8 mouse cellular contexts compared by ENCODE assay signal in genomic region chr10:94426000-94426920, GRCm38 (mm10).
DNase-seq lines count a peak whose midpoint lies in the region; ATAC-seq and TF ChIP-seq lines count a peak whose summit lies in the region.

No protein-coding gene starts in this region.

- peak overlapping the region; percentile 58; the same call in 1 of the 2 replicates for H3K27ac ChIP-seq in embryonic facial prominence, embryonic 15.5 days (replicated peaks)
- no peak overlapping the region for H3K27ac ChIP-seq in heart, embryonic 11.5 days (ENCODE audit: low read depth, low read length)
- no peak overlapping the region for H3K27ac ChIP-seq in limb, embryonic 14.5 days (replicated peaks; ENCODE audit: low read depth, low read length)
- H3K27ac ChIP-seq in midbrain, postnatal 0 days (ENCODE audit: low read depth, low read length): 0 out of 2 replicates have a peak overlapping the region, but pooled peaks have one; percentile 6
- H3K27ac ChIP-seq in stomach, postnatal 0 days (replicated peaks): no peak overlapping the region

- peak; percentile 81 for DNase-seq in A20 (ENCODE audit: low read depth, low spot score)
- DNase-seq in adrenal gland, postnatal 10 days: peak; percentile 76
- DNase-seq in kidney, adult 9 months: peak; percentile 70
- peak; percentile 40 for DNase-seq in limb, embryonic 14.5 days (ENCODE audit: low spot score)
- peak; percentile 89 for DNase-seq in midbrain, postnatal 0 days (ENCODE audit: low spot score)
- DNase-seq in stomach, postnatal 0 days (ENCODE audit: low spot score): peak; percentile 72

- TF ChIP-seq EP300 in stomach, postnatal 0 days (optimal IDR thresholded peaks at IDR 0.05): no peak

- H3K36me3 ChIP-seq in embryonic facial prominence, embryonic 15.5 days: no peaks in the 10 kb centered on the region
- H3K36me3 ChIP-seq in heart, embryonic 11.5 days (ENCODE audit: control insufficient read depth, insufficient read depth, low read length): no peaks in the 10 kb centered on the region
- no peaks in the 10 kb centered on the region for H3K36me3 ChIP-seq in limb, embryonic 14.5 days (ENCODE audit: control insufficient read depth, insufficient read depth, low read length)
- no peaks in the 10 kb centered on the region for H3K36me3 ChIP-seq in midbrain, postnatal 0 days (ENCODE audit: insufficient read depth, low read length)
- no peaks in the 10 kb centered on the region for H3K36me3 ChIP-seq in stomach, postnatal 0 days (ENCODE audit: control insufficient read depth, insufficient read depth, low read length)

- TF ChIP-seq POLR2A in limb, embryonic 14.5 days (IDR thresholded peaks at IDR 0.05; ENCODE audit: borderline replicate concordance, extremely low read depth, insufficient read depth, insufficient read length): no peak

- peak overlapping the region; percentile 21; the same call in 1 of the 2 replicates for H3K4me2 ChIP-seq in embryonic facial prominence, embryonic 15.5 days (replicated peaks)
- H3K4me2 ChIP-seq in heart, embryonic 11.5 days: peak overlapping the region; percentile 19; the same call in 1 of the 2 replicates
- no peak overlapping the region for H3K4me2 ChIP-seq in limb, embryonic 14.5 days (replicated peaks; ENCODE audit: low read depth, low read length, severe bottlenecking)
- H3K4me2 ChIP-seq in midbrain, postnatal 0 days (ENCODE audit: low read depth, low read length, poor library complexity, severe bottlenecking): no peak overlapping the region
- H3K4me2 ChIP-seq in stomach, postnatal 0 days (replicated peaks; ENCODE audit: low read depth): peak overlapping the region; percentile 18

- H3K9ac ChIP-seq in embryonic facial prominence, embryonic 15.5 days: no peak overlapping the region
- no peak overlapping the region for H3K9ac ChIP-seq in heart, embryonic 11.5 days (ENCODE audit: low read depth, low read length)
- no peak overlapping the region for H3K9ac ChIP-seq in limb, embryonic 14.5 days (ENCODE audit: low read depth, low read length, severe bottlenecking)
- no peak overlapping the region for H3K9ac ChIP-seq in midbrain, postnatal 0 days (replicated peaks; ENCODE audit: low read length, poor library complexity, severe bottlenecking)
- H3K9ac ChIP-seq in stomach, postnatal 0 days (ENCODE audit: low read length): no peak overlapping the region

- 44% methylated on average over 12 of the region's 12 CpGs for WGBS in embryonic facial prominence, embryonic 15.5 days
- 51% methylated on average over 12 of the region's 12 CpGs for WGBS in heart, embryonic 11.5 days (ENCODE audit: insufficient replicate concordance)
- WGBS in limb, embryonic 14.5 days: 49% methylated on average over 12 of the region's 12 CpGs
- 44% methylated on average over 10 of the region's 12 CpGs for WGBS in midbrain, postnatal 0 days
- WGBS in stomach, postnatal 0 days: 27% methylated on average over 12 of the region's 12 CpGs

- H3K4me3 ChIP-seq in embryonic facial prominence, embryonic 15.5 days (replicated peaks): no peak overlapping the region
- H3K4me3 ChIP-seq in heart, embryonic 11.5 days (ENCODE audit: low read depth, low read length): no peak overlapping the region
- no peak overlapping the region for H3K4me3 ChIP-seq in limb, embryonic 14.5 days (replicated peaks; ENCODE audit: low read length)
- H3K4me3 ChIP-seq in midbrain, postnatal 0 days (ENCODE audit: low read depth, low read length): no peak overlapping the region
- H3K4me3 ChIP-seq in stomach, postnatal 0 days (ENCODE audit: low read depth, low read length): no peak overlapping the region

- ATAC-seq in embryonic facial prominence, embryonic 15.5 days (ENCODE audit: insufficient number of reproducible peaks, low FRiP score, low TSS enrichment, low read depth): peak; percentile 84
- ATAC-seq in heart, embryonic 11.5 days (replicated peaks; ENCODE audit: insufficient number of reproducible peaks, low FRiP score, low TSS enrichment): peak; percentile 42; the same call in 1 of the 2 replicates
- ATAC-seq in limb, embryonic 14.5 days (ENCODE audit: low FRiP score, low read depth): peak; percentile 60; the same call in 1 of the 2 replicates
- ATAC-seq in midbrain, postnatal 0 days (ENCODE audit: low FRiP score): peak; percentile 89
- ATAC-seq in stomach, postnatal 0 days (ENCODE audit: low FRiP score, low TSS enrichment): peak; percentile 85

- H3K4me1 ChIP-seq in embryonic facial prominence, embryonic 15.5 days: peaks cover 15% of the 10 kb centered on the region; the same call in 1 of the 2 replicates
- no peaks in the 10 kb centered on the region for H3K4me1 ChIP-seq in heart, embryonic 11.5 days (ENCODE audit: control insufficient read depth, insufficient read depth, low read length)
- peaks cover 2% of the 10 kb centered on the region; the same call in 1 of the 2 replicates for H3K4me1 ChIP-seq in limb, embryonic 14.5 days (ENCODE audit: control insufficient read depth, insufficient read depth, low read length)
- H3K4me1 ChIP-seq in midbrain, postnatal 0 days (ENCODE audit: insufficient read depth, low read length): no peaks in the 10 kb centered on the region
- H3K4me1 ChIP-seq in stomach, postnatal 0 days (replicated peaks; ENCODE audit: control insufficient read depth, insufficient read depth): no peaks in the 10 kb centered on the region

- H3K27me3 ChIP-seq in embryonic facial prominence, embryonic 15.5 days: no peaks in the 10 kb centered on the region
- no peaks in the 10 kb centered on the region for H3K27me3 ChIP-seq in heart, embryonic 11.5 days (ENCODE audit: control insufficient read depth, insufficient read depth, low read length)
- H3K27me3 ChIP-seq in limb, embryonic 14.5 days (ENCODE audit: control insufficient read depth, insufficient read depth, low read length): no peaks in the 10 kb centered on the region
- H3K27me3 ChIP-seq in midbrain, postnatal 0 days (ENCODE audit: insufficient read depth, low read length): no peaks in the 10 kb centered on the region
- H3K27me3 ChIP-seq in stomach, postnatal 0 days (ENCODE audit: control insufficient read depth, insufficient read depth, low read length): no peaks in the 10 kb centered on the region

- H3K9me3 ChIP-seq in embryonic facial prominence, embryonic 15.5 days (replicated peaks): no peaks in the 10 kb centered on the region
- no peaks in the 10 kb centered on the region for H3K9me3 ChIP-seq in heart, embryonic 11.5 days (replicated peaks; ENCODE audit: control insufficient read depth, low read length)
- no peaks in the 10 kb centered on the region for H3K9me3 ChIP-seq in limb, embryonic 14.5 days (ENCODE audit: control insufficient read depth, low read length)
- no peaks in the 10 kb centered on the region for H3K9me3 ChIP-seq in midbrain, postnatal 0 days (ENCODE audit: low read length)
- no peaks in the 10 kb centered on the region for H3K9me3 ChIP-seq in stomach, postnatal 0 days (ENCODE audit: control insufficient read depth, low read length)

- TF ChIP-seq CTCF in midbrain, postnatal 0 days (IDR thresholded peaks at IDR 0.05): peak; percentile 12; the same call in 1 of the 2 replicates
- TF ChIP-seq CTCF in stomach, postnatal 0 days (IDR thresholded peaks at IDR 0.05; ENCODE audit: low read depth): no peak

Comparison
In these comparisons a context has a peak if more than half of its experiments do, and no peak if none do; other contexts are left out.
1. H3K27ac ChIP-seq: peak in embryonic facial prominence, embryonic 15.5 days (single experiment) and midbrain, postnatal 0 days (single experiment); none in heart, embryonic 11.5 days (single experiment), limb, embryonic 14.5 days (single experiment) and stomach, postnatal 0 days (single experiment).
2. H3K4me2 ChIP-seq: peak in embryonic facial prominence, embryonic 15.5 days (single experiment), heart, embryonic 11.5 days (single experiment) and stomach, postnatal 0 days (single experiment); none in limb, embryonic 14.5 days (single experiment) and midbrain, postnatal 0 days (single experiment).
3. Peak in every context shown above with its lines, with median percentiles within 50 percentile points of each other: DNase-seq and ATAC-seq.